Mouse (Mus musculus) telencephalon, adult 2 months (tissue): ENCODE results near the gene Cntd1.
A peak's percentile ranks its signal among the peaks of the same experiment; 100 is the strongest.

Source experiments
- DNase-seq: peaks from one replicate; pipeline ENCODE4 v3.0.0-alpha.2; 2011; ENCODE audit warnings: low read depth, low spot score

Gene Cntd1

DNA sequence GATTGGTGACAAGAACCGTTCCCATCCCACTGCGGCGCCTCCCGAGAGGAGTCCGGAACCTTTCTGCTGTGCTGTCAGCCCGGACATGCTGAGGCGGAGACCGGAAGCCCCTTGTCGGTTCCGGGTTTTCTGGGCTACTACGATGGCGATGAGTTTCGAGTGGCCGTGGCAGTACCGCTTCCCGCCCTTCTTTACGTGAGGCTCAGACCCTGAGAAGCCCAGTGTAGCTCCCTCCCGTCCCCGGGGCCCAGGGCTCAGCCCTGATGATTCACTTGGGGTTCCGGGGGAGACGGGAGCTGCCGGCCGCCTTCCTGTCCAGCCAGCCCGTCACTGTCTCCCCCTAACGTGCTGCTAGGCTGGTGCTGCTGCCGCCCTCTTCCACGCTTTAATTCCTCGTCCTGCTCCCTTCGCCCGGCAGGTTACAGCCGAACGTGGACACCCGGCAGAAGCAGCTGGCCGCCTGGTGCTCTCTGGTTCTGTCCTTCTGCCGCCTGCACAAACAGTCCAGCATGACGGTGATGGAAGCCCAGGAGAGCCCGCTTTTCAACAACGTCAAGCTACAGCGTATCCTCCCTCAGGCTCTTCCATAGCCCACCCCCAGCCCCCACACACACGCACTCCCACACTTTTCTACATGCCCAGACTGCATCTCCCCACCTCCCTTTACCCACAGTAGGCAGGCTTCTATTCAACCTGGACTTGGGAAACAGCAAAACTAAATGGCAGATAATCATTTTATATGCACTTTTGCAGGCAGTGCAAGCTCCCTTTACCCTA lies 25.0 kb upstream of the Cntd1 start, which contains the start of gene Vps25:
Gene Vps25, plus strand, starts transcription at position 95 of the 777 bp plus-strand sequence.
- peak; percentile 78 for DNase-seq

DNA sequence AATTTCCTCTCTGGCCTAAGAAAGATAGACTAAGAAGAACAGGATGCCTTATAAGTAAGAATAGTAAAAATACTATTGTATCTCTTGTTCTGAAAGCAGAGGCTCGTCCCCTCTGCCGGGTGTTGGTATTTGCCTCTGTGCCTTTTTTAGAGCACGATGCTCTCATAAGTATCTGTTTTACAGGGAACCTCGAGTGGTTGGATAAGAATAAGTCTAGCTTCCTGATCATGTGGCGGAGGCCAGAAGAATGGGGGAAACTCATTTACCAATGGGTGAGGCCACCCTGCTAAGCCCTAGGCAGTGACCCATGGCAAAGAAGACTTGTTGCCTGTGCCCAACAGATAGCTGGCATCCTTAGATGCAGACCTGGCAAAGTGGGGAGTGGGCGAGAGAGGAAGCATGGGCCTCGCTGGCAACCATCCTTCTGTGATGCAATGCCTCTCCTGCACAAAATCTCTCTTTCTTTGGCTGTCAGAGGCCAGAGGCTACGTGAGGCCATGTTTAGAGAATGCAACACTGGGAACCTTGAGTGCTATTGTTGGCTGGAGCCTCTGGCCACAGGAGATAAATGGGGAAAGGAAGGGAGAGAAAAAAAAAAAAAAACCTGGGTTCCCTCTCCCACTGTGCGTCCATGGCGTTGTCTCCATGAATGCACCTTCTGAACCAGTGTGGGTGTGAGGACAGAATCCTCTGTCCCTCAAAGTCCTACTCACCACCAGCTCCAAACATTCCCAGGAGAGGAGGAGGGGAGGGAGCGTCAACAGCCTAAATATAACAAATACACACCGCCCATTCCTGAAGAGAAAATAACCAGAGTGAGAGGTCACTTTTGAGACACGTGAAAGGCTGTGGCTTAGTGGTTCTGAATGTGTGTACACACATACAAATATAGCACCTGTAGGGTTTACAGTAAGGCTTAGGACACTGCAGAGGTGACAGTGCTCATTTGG lies 22.7 kb upstream of the Cntd1 start:
- no peak for DNase-seq

DNA sequence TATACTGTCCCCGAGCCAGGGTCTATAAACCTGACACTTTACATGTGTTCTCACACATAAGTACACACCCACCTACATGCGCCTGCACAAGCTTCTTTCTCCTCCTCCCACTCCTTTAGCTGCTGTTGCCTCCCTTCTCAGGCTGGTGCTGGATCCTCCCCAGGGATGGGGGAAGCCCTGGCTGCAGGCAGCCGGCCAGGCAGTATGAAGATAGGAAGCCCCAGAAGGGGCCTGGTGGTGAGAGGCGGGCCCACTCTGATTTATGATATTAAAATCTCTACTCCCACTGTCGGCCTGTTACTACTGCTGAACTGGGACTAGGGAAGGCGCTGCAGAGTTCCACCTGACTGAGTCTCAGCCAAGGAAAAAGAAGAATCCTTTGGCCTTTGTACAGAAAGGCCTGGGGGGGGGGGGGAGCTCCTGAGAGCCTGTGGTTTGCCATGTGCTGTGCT lies 19.5 kb upstream of the Cntd1 start:
- peak; percentile 77 for DNase-seq

DNA sequence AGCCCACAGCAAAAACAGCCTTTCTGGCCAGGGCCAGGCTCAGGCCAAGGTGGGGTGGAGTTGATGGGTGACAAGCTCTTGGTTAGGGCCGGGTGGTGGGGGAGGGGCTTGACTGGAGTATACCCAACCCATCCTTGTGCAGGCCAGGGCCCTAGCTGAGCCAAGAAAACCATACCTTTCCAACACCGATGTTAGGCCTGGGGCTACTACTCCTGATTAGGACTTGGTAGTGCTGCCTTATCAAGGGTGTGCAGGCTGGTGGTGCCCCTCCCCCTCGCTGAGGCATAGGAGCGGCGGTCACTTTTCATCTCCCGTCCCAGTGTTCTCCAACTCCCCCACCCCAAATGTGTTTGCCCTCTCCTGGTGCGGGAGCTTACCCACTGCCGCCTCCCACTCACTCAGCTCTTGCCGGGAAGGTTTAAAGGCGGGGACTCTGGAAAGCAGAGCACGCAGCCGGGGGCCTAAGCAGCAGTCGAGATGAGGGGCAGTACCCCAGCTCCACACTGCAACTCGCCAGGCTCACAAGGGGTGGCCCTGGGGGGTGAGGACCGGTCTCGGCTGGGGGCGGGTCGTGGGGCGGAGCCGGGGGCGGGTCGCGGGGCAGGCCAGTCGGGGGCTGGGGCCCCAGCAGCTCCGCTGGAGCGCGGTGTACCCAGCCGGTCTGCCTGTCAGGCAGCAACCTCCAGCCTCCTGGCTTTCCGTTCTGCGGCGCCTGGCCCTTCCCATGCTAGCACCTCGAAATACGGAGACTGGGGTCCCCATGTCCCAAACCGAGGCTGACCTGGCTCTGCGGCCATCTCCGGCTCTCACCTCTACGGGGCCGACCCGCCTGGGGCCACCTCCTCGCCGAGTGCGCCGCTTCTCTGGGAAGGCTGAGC lies 18.6 kb upstream of the Cntd1 start, which contains the start of gene Wnk4:
Gene Wnk4, plus strand, starts transcription at position 620 of the 878 bp plus-strand sequence.
- no peak for DNase-seq

DNA sequence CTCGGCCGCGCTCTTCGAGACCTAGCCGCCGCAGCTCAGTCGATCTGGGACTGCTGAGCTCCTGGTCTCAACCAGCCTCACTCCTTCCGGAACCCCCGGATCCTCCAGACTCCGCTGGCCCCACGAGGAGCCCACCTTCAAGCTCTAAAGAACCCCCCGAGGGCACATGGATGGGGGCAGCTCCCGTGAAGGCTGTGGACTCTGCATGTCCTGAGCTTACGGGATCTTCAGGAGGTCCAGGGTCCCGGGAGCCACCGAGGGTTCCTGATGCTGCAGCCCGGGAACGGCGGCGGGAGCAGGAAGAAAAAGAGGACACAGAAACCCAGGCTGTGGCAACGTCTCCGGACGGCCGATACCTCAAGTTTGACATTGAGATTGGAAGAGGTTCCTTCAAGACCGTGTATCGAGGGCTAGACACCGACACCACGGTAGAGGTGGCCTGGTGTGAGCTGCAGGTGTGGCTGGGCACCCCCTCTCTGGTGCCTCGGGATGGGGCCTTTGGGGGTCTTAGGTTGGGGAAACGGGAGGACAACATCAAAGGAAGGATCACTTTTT lies 17.9 kb upstream of the Cntd1 start:
- no peak for DNase-seq

DNA sequence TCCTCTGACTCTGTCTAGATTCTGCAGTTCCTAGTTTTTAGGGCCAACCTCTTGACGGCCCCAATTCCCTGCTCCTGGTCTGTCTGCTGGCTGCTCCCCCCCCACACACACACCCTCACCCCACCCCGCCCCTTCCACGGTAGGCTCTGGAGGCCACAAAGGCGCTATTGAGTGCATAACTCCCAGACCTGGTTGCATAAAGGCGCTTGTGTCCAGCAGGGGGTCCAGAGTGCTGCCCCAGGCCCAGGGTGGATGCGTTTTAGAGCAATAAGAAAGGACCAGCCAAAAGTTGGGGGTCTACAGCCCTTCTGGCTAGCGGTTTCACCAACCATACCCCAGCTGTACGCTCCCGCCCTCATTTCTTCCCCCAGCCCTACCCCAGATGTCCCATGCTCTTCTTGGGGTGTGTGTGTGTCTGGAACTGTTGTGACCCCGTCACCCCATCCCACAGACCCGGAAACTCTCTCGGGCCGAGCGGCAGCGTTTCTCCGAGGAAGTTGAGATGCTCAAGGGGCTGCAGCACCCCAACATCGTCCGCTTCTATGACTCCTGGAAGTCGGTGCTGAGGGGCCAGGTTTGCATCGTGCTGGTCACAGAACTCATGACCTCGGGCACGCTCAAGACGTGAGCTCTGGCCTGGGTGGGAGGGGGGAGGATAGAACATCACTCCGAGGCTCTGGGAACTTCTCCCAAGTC lies 16.4 kb upstream of the Cntd1 start:
- DNase-seq, result no peak

DNA sequence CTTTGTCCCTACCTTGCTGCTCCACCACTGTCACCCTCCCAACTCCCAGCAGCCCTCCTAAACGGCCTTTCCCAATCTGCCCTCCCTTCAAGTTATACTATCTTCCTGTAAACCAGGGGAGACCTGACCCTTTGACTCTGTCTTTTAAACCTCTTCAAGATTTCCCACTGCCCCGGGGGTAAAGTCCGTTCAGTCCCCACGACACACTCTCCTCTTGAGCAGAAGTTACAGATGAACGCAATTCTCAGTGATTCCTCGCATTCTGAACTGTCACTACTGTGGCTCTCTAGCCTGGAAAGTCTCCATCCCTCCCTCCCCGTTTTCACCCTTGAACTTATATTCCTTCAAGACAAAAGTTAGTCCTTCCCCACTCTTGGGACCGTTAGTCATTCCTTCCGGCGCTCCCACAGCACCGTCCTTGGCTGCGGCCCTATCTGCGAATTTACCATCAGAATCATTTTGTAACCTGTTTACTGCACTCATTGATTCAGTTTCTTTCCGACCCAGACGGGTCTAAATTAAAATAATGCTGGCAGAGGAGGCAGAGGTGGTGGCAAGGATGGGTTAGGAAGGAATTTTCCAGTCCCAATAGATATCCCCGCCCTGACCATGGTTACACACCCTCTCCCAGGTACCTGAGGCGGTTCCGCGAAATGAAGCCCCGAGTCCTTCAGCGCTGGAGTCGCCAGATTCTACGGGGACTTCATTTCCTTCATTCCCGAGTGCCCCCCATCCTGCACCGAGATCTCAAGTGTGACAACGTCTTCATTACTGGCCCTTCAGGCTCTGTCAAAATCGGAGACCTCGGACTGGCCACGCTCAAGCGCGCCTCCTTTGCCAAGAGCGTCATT lies 15.4 kb upstream of the Cntd1 start:
- DNase-seq, result no peak

DNA sequence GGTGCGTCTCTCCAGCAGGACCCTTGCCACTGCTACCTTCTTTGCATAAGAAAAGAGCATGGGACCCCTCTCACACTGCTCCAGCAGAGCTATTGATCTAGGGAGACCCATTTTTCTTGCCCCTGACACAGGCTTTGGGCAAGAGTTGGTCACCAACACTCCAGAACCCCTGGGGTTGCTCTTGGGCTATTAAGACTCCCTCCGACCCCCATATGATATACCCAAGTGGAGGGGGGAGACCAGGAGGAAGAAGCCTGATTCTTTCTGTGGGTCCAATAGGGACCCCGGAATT lies 14.9 kb upstream of the Cntd1 start:
- DNase-seq, result no peak

DNA sequence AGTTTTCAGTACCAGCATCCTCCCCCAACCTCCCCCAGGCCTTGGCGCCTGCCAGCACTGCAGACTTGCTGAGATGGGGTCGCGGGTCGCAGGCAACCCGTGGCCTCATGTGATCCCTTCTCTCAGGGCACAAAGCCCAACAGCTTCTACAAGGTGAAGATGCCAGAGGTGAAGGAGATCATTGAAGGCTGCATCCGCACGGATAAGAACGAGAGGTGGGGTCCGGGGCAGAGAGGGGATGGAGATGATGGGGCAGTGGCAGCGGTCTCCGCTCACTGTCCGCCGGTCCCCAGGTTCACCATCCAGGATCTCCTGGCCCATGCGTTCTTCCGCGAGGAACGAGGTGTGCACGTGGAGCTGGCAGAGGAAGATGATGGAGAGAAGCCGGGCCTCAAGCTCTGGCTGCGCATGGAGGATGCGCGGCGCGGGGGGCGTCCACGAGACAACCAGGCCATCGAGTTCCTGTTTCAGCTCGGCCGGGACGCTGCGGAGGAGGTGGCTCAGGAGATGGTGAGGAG lies 13.8 kb upstream of the Cntd1 start:
- no peak for DNase-seq

DNA sequence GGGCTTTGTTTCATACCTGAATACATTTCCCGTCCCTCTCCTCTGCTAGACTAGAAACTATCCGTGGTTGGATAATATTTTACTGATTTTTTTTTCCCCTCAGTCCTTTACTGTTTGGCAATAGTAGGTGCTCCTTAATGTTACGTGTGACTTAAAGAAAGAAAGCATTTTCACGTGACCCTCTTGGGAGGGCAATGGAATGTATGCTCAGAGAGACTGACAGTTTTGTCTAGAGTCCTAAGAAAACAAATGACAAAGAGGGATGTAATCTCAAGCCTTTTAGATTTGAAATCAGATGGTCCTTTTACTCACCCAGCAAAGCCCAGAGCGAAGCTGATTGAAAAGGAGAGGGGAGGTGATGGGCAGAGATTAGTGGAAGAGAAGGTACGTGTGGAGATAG lies 12.9 kb upstream of the Cntd1 start:
- DNase-seq, result no peak

DNA sequence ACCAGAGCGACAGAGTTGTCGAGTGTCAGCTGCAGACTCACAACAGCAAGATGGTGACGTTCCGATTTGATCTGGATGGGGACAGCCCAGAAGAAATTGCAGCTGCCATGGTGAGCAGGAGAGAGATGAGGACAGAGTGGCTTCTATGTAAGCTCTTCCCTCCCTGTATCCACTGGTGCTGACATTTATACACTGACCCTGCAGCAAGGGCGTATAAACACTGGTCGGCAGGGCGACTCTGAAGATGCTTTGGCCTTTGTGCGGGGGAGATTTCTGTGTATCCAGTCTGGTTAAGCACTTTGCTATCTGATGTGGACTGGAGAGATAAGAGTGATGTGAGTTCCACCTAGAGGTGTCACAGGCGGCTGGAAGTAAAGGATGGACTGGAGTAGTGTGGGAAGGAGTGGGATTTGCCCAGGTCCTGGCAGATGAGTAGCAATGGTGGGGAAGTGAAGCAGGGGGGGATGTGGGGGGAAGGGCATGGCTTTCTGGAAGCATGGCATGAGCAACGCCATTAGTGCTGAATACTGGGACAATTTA lies 9.2 kb upstream of the Cntd1 start:
- no peak for DNase-seq

DNA sequence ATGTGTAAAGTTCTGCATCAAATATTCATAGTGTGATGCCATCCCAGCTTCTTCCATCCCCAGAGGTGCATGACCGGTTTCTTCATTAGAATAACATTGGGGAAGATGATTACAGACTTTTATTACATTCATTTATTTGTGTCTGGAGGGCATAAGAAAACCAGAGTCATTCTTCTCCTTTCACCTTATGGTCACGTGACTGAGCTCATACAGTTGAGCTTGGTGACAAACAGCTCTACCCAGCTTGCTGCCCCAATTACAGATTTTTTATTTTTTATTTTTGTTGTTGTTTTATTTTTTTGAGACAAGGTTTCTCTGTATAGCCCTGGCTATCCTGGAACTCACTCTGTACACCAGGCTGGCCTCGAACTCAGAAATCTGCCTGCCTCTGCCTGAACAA lies 6.4 kb upstream of the Cntd1 start:
- DNase-seq, result no peak

DNA sequence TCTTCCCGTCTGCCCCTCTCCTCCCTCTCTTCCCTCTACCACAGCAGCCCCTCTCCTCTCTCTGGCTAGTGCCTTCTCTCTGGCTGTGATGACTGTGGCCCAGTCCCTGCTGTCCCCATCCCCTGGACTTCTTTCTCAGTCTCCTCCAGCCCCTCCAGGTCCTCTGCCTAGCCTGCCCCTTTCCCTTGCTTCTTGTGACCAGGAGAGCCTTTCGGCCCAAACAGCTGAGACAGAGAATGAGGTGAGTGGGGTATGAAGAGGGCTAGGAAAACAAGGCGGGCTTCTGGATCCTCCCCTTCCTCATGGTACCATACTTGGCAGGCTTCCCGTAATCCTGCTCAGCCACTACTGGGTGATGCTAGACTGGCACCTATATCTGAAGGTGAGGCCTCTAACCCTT lies 3.5 kb upstream of the Cntd1 start:
- no peak for DNase-seq

DNA sequence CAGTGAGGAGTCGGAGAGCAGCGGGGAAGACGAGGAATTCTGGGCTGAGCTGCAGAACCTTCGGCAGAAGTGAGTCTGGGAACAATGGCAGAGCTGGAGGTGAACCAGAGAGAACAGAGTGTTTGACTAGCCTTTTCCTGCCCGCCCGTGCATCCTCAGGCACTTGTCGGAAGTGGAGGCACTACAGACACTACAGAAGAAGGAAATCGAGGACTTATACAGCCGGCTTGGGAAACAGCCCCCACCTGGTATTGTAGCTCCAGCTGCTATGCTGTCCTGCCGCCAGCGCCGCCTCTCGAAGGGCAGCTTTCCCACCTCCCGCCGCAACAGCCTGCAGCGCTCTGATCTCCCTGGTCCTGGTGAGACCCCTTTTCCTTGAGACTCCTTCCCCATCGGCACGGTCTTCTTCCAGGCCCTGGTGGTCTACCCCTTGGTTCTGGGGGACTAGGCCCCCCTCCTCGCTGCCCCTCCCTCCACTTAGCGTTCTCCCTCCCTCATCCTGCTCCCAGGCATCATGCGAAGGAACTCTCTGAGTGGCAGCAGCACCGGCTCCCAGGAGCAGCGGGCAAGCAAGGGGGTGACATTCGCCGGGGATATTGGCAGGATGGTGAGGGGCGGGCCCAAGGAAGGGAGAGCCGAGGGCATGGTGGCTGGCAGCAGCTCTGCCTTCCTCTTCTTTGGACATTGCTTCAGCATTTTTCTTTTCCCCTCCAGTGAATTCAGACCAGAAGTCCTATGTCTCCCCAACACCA lies 2.3 kb upstream of the Cntd1 start:
- no peak for DNase-seq

DNA sequence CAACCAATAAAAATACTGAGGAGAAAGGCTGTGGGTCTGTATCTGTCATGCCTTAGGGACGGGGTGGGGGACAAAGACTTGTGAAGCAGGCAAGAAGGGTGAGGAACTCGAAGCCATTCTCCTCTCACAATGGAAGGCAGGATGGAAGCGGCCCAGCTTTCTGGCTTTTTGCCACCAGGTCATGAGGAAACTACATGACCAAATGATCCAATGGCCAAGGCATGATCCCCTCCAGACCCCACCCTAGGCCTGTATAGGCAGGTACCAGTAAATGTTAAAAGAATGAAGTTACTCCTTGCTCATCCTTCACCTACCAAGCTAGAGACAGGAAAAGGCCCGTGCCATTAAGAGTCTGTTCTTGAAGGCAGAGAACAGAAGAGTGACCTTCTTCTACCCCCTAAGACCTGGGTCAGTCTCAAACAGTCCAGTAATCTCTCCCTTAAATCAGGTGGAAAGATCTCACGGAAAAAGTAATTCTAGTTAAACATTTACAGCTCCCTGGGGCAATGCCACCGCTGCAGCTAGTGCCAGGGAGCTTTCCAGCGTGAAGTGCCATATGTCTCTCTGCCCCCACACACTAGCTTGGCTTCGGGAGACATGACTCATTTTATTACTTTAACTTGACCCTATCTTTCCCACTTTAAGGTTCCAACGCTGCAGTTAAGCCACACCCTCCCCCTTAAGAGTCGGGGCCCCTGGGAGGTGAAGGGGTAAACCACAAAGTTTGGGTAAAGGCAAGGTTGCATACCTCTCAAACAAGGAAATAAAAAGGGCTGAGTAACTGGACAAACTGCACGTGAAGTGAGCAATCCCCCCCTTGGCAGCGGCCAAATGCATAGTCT lies 1.2 kb upstream of the Cntd1 start:
- DNase-seq, result no peak

DNA sequence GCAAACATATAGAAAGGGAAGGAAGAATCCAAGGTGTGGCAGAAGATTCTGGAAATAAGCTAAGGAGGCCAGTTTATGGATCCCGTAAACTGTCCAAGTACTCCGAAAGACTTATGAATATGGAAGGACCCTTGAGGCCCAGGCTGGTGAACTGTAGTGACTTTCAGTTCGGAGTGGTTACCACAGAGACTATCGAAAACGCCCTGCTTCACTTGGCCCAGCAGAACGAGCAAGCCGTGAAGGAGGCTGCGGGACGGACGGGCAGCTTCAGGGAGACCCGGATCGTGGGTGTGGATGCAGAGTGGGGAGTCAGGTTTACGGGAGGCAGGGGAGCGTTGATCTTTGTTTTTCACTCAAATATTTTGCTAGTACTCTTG lies 369 bp downstream of the Cntd1 start:
- DNase-seq, result no peak

DNA sequence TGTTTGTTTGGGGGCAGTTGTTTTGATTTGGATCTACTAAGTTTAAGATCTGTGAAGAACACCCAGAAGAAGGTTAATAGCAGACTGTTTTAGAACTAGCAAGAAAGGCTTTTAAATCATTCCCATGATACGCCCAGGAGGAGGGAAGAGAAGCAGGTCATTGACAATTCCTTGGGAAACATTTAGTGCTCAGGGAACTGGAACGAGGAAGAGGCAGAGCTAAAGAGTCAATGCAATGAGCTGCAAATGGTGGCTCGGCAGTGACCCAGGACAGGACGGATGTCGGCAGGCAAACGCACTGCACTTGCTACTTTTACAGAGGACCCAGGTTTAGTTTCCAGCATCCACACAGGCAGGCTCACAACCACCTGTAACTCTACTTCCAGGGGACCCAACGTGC lies 2.0 kb downstream of the Cntd1 start:
- no peak for DNase-seq

DNA sequence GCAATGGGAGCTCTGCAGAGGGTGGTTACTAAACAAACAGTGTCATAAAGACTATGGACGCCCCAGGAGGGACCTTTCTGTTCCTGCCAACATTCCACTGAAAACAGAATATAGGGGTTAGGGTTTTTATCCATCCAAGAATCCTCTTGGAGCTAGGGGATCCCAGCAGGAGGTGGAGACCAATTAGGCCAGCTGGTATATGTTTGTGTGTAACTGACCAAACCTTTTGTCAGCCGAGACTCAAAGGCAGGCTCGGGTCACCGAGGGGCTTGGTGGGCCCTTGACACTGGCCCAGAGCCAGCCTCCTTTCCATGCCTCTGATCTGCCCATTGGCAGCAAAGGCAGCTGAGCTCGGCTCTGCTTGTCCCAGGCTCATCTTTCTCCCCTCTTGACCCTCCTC lies 4.1 kb downstream of the Cntd1 start:
- DNase-seq, result no peak
